In the genomic region with DNA sequence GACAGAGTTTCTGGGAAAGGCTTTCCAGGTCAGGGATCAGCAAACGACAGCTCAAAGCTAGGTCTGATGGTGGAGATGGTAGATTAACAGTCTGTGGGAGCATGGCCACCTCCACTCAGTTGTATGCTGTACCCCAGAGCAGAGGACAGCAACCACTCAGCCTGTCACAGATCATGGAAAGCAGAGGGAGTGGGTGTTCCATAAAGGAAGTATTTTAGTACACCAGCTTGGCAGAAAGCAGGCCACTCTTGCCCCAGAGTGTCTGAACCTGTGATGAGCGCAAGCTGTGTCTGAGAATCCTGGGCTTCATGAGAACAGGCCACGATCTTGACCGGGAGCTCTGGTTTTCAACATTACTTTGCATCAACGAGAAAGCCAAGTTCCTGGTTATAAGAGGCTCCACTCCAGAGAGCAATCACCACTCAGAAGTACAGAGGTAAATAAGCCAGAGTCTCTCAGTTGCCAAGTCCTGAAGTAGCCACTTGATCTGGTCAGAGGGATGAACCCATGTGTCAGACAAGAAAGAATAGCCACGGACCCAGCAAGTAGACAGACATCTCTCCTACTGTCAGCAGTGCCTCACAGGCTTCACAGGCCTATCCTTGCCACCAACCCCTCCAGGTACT, we compare ENCODE assay signal across 19 mouse cellular contexts.
A peak's percentile ranks its signal among the peaks of the same experiment; 100 is the strongest.
DNase-seq lines count a peak whose midpoint lies in the region; ATAC-seq and TF ChIP-seq lines count a peak whose summit lies in the region.
"Had no signal": no experiment of that assay in that cellular context is flagged by ENCODE, and none has a peak within 500 bp of the region (broad histone marks: within the 10 kb centered on the region; RNA-seq: fewer than 3 reads in every experiment).

No protein-coding gene starts in this region.

- DNase-seq in frontal cortex, postnatal 36 days (ENCODE audit: low spot score in 2 of 2): no peak
- peak; percentile 8 to 18 for DNase-seq in heart, postnatal 10 days
- no peak for DNase-seq in heart, postnatal 36 days
- DNase-seq in brain, adult 2 months (ENCODE audit: low read depth, low spot score): peak; percentile 49
- DNase-seq in lung, postnatal 25 days (ENCODE audit: low spot score): peak; percentile 32
- DNase-seq in hindbrain, postnatal 0 days (ENCODE audit: low spot score): no peak
- DNase-seq: adrenal gland, postnatal 10 days; cerebellum, adult 11-12 months; cerebellum, adult 9-11 months; cerebellum, postnatal 36 days; gastrocnemius, postnatal 10 days; heart, postnatal 4 days had no signal

- no peak overlapping the region for H3K4me2 ChIP-seq in hindbrain, postnatal 0 days (ENCODE audit: low read depth, low read length)
- H3K4me2 ChIP-seq: embryonic facial prominence, embryonic 13.5 days; forebrain, embryonic 13.5 days; heart, embryonic 11.5 days; heart, embryonic 15.5 days; hindbrain, embryonic 12.5 days had no signal

- no peaks in the 10 kb centered on the region for H3K27me3 ChIP-seq in hindbrain, postnatal 0 days (ENCODE audit: insufficient read depth, low read length)
- H3K27me3 ChIP-seq: embryonic facial prominence, embryonic 13.5 days; forebrain, embryonic 13.5 days; heart, embryonic 15.5 days; hindbrain, embryonic 12.5 days had no signal

- H3K9me3 ChIP-seq in hindbrain, postnatal 0 days (ENCODE audit: low read length): no peaks in the 10 kb centered on the region
- H3K9me3 ChIP-seq: embryonic facial prominence, embryonic 13.5 days; forebrain, embryonic 13.5 days; heart, embryonic 15.5 days; hindbrain, embryonic 12.5 days had no signal

- 90% methylated on average over 6 of the region's 6 CpGs for WGBS in hindbrain, postnatal 0 days

- no peaks in the 10 kb centered on the region for H3K4me1 ChIP-seq in hindbrain, postnatal 0 days (ENCODE audit: insufficient read depth, low read length)
- H3K4me1 ChIP-seq: embryonic facial prominence, embryonic 13.5 days; heart, embryonic 15.5 days had no signal

- no peak overlapping the region for H3K27ac ChIP-seq in hindbrain, postnatal 0 days
- H3K27ac ChIP-seq: embryonic facial prominence, embryonic 13.5 days; forebrain, embryonic 13.5 days; heart, embryonic 15.5 days; hindbrain, embryonic 12.5 days had no signal

- no peak overlapping the region for H3K4me3 ChIP-seq in hindbrain, postnatal 0 days (ENCODE audit: low read length)
- H3K4me3 ChIP-seq: embryonic facial prominence, embryonic 13.5 days; forebrain, embryonic 13.5 days; heart, embryonic 15.5 days; hindbrain, embryonic 12.5 days had no signal

- H3K9ac ChIP-seq in hindbrain, postnatal 0 days (replicated peaks; ENCODE audit: low read length): no peak overlapping the region
- H3K9ac ChIP-seq: embryonic facial prominence, embryonic 13.5 days; forebrain, embryonic 13.5 days; heart, embryonic 15.5 days; hindbrain, embryonic 12.5 days had no signal

- intact Hi-C loops in heart, postnatal 10 days (cut with DNase I): no loop called here
- intact Hi-C loops in heart, postnatal 36 days (cut with DNase I): no loop called here

- no peak for TF ChIP-seq CTCF in hindbrain, postnatal 0 days (IDR thresholded peaks at IDR 0.05; ENCODE audit: low read depth)

- H3K36me3 ChIP-seq in hindbrain, postnatal 0 days (ENCODE audit: insufficient read depth, low read length): peaks cover 27% of the 10 kb centered on the region
- H3K36me3 ChIP-seq: embryonic facial prominence, embryonic 13.5 days; heart, embryonic 15.5 days had no signal

- ATAC-seq in frontal cortex, adult (ENCODE audit: low TSS enrichment): peak; percentile 81
- ATAC-seq in hindbrain, postnatal 0 days: no peak
- ATAC-seq: forebrain, embryonic 13.5 days; hindbrain, embryonic 16.5 days had no signal

Comparison
In these comparisons a context has a peak if more than half of its experiments do, and no peak if none do; other contexts are left out.
1. DNase-seq: peak in heart, postnatal 10 days (2 of 2), brain, adult 2 months (single experiment) and lung, postnatal 25 days (single experiment); none in frontal cortex, postnatal 36 days (0 of 2), heart, postnatal 36 days (0 of 2) and hindbrain, postnatal 0 days (single experiment).